Mouse (Mus musculus): Measurements from ENCODE around the gene Itga3.

GRCm38 (mm10) chr11:95077956-95078355 is 1.4 kb upstream of the Itga3 start:
- TF ChIP-seq CTCF (IDR thresholded peaks at IDR 0.05; ENCODE audit: low read depth, low read length) (no peak), POLR2A (IDR thresholded peaks at IDR 0.05; ENCODE audit: insufficient read depth, low read length) (no peak)
